ENCODE assay signal across 15 mouse cellular contexts in the genomic region with DNA sequence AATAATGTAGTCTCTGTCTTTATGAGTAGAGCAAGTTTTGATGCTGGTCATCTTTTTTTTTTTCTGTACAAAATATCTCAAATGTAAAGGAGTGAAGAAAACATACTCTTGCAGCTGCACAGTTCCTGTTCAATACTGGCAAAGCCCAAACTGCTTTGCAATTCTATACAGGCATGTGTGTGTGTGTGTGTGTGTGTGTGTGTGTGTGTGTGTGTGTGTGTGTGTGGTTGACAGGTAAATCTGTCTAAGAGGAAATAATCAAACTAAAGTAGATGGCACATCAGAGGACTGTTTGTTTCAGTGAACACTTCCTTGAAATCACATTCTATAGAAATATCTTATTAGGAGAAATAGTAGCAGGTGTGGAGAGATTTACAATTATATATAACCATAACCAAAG.
DNase-seq lines count a peak whose midpoint lies in the region; ATAC-seq lines count a peak whose summit lies in the region.
"Had no signal": no experiment of that assay in that cellular context is flagged by ENCODE, and none has a peak within 500 bp of the region (broad histone marks: within the 10 kb centered on the region; RNA-seq: fewer than 3 reads in every experiment).

No protein-coding gene starts in this region.

- intact Hi-C loops in gastrocnemius, postnatal 14 days (cut with DNase I; ENCODE audit: low total_unique reads) = no loop called here

- DNase-seq in CD4-positive, CD25-positive, alpha-beta regulatory T cell, adult 2 months (ENCODE audit: low read depth, low spot score) = peak; percentile 38
- peak; percentile 57 for DNase-seq in CD4-positive helper T cell, adult 2 months (ENCODE audit: low read depth, low spot score)
- DNase-seq in naive thymus-derived CD4-positive, alpha-beta T cell, adult 2 months (ENCODE audit: low read depth) = peak; percentile 62
- no peak for DNase-seq in gastrocnemius, postnatal 14 days
- DNase-seq: adrenal gland, adult 8-10 months; adrenal gland, postnatal 14 days; adrenal gland, postnatal 36 days; B cell, adult 2 months; cerebellum, adult 11-12 months; cerebellum, adult 2 months; cerebellum, adult 9-10 months; cerebellum, postnatal 25 days had no signal

- no peak for ATAC-seq in CD4-positive, CD25-positive, alpha-beta regulatory T cell, adult 4 months
- ATAC-seq: activated CD4-positive, CD25-positive, alpha-beta regulatory T cell, adult 4 months; forebrain, embryonic 13.5 days had no signal
